Mouse (Mus musculus): ENCODE measurements around the gene Defb38. TPM values are rescaled to one million over a fixed set of nuclear protein-coding genes. Genes with fewer than 3 reads are reported as not detected.

Gene Defb38
- polyA plus RNA-seq (2012; ENCODE audit: insufficient read depth, low replicate concordance) = not detected in 2 replicates

DNA sequence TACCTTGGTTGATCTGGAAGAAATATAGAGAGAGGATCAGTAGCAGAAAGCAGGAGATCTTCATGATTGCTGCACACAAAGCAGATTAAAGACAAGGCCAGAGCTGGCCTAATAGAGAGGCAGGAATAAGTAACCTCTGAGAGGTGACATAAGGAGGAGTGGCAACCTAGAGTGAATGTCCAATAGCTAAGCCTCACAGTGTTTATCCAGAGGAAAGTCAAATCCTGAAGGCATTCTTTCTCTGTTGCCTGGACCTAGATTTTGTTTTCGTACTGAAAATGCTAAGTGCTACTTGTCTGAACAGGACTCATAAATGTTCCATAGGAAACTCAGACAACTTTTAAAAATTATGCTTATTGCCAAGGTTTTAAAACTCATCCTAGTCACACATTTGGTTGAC is at the start of gene Defb38:
Defb38 (minus strand) TSS at position 101 of the 400 bp plus-strand sequence.
- H3K36me3 ChIP-seq (replicated peaks; ENCODE audit: low read length) = no peaks in the 10 kb centered on the region
- H3K4me1 ChIP-seq = no peaks in the 10 kb centered on the region
- H3K27me3 ChIP-seq (replicated peaks) = no peaks in the 10 kb centered on the region
- no peaks in the 10 kb centered on the region for H3K9me3 ChIP-seq
- no peak within 1 kb of the TSS for H3K4me3 ChIP-seq (replicated peaks)
- no peak for TF ChIP-seq GATA1 (IDR thresholded peaks at IDR 0.05; ENCODE audit: borderline replicate concordance, low read length)
- TF ChIP-seq FLI1 (IDR thresholded peaks at IDR 0.05; ENCODE audit: low read length) = no peak

DNA sequence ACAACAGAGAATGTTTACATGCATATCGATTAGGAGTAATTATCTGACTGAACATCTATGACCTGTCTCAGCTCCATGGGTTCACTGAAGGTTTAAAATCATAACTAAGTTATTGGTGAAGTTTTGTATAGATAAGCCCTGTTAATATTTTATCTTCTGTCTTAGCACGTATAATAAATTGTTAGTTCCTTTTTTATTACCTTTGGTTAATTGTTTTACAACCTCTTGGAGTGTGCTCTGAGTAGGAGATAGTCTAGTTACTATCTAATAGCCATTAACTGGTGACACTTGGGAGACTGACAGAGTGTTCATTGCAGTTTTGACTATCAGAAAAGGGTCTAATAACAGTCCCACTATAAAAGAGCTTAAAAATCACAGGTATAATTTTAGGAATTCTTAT is 39.6 kb upstream of the Defb38 start:
- Histone ChIP-seq H3K36me3 (replicated peaks; ENCODE audit: low read length) (no peaks in the 10 kb centered on the region), H3K4me1 (no peaks in the 10 kb centered on the region)
- TF ChIP-seq GATA1 (IDR thresholded peaks at IDR 0.05; ENCODE audit: borderline replicate concordance, low read length) (no peak), FLI1 (IDR thresholded peaks at IDR 0.05; ENCODE audit: low read length) (no peak)

DNA sequence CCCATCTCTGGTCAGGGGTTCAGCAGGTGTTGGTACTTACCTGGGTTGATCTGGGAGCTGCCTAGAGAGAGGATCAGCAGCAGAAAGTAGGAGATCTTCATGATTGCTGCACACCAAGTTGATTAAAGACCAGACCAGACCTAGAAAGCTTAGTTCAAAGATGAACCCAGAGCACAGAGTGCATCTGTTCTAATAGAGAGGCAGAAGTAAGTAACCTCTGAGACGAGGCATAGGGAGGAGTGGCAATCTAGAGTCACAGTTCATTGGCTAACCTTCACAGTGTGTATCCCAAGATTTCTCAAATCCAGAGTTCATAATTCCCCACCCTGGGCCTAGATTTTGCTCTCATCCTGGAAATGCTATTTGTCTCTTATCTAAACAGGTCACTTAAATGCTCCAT is 38.3 kb upstream of the Defb38 start, which contains the start of gene Defb39:
Defb39 (minus strand) TSS at position 101 of the 400 bp plus-strand sequence.
- H3K4me3 ChIP-seq (replicated peaks) = no peak within 1 kb of the TSS
- TF ChIP-seq GATA1 (IDR thresholded peaks at IDR 0.05; ENCODE audit: borderline replicate concordance, low read length) (no peak), FLI1 (IDR thresholded peaks at IDR 0.05; ENCODE audit: low read length) (no peak)

More for the DNA sequence above, 39.6 kb upstream of the Defb38 start:
- Histone ChIP-seq H3K9me3 (peaks cover 4% of the 10 kb centered on the region; the same call in 1 of the 2 replicates), H3K27me3 (replicated peaks) (no peaks in the 10 kb centered on the region), H3K4me3 (replicated peaks) (no peak overlapping the region)

DNA sequence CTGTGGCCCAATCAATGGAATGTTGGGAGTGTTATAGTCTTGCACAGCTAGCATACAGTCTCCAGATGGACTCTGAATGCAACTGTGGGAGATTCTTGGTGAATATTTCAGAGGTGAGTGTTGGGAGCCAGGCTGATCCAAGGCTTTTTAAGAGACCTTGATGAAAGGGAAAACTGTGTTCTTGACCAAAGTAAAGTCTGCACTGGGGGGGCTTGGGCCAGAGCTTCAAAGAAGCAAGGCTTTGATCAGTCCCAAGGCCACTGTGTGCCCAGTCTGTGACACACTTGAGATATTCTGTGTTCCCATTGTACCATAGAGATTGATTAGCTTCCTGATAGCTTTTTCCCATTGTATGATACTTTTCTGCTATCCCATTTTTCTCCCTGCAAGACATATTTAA is 36.5 kb upstream of the Defb38 start:
- H3K4me3 ChIP-seq (replicated peaks) = no peak overlapping the region
- peaks cover 4% of the 10 kb centered on the region; the same call in 1 of the 2 replicates for H3K9me3 ChIP-seq
- H3K4me1 ChIP-seq = no peaks in the 10 kb centered on the region
- H3K36me3 ChIP-seq (replicated peaks; ENCODE audit: low read length) = no peaks in the 10 kb centered on the region
- TF ChIP-seq FLI1 (IDR thresholded peaks at IDR 0.05; ENCODE audit: low read length) (no peak), GATA1 (IDR thresholded peaks at IDR 0.05; ENCODE audit: borderline replicate concordance, low read length) (no peak)
- H3K27me3 ChIP-seq (replicated peaks) = no peaks in the 10 kb centered on the region

More for the DNA sequence above, 38.3 kb upstream of the Defb38 start, which contains the start of gene Defb39:
- Histone ChIP-seq H3K9me3 (peaks cover 4% of the 10 kb centered on the region; the same call in 1 of the 2 replicates), H3K36me3 (replicated peaks; ENCODE audit: low read length) (no peaks in the 10 kb centered on the region), H3K27me3 (replicated peaks) (no peaks in the 10 kb centered on the region), H3K4me1 (no peaks in the 10 kb centered on the region)

DNA sequence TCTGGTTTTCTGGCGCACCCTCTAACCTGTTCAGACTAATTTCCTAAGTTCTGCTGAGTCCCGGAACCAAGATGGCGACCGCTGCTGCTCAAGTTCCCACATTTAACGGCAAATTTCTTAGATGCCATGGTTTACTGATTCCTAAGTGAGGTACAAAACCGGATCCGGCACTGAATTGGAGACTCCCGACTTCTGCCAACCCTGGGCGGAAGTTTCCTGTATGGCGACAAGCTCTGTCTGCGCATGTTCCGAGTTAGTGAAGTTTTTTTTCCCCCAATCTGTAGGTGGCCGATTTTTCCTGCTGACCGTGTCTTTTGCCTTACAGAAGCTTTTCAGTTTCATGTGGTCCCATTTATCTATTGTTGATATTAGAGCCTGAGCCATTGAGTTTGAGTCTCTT is 18.9 kb upstream of the Defb38 start:
- TF ChIP-seq GATA1 (IDR thresholded peaks at IDR 0.05; ENCODE audit: borderline replicate concordance, low read length) = no peak
- TF ChIP-seq FLI1 (IDR thresholded peaks at IDR 0.05; ENCODE audit: low read length) = no peak
- Histone ChIP-seq H3K9me3 (no peaks in the 10 kb centered on the region; the same call in 1 of the 2 replicates), H3K4me3 (replicated peaks) (no peak overlapping the region), H3K4me1 (no peaks in the 10 kb centered on the region), H3K27me3 (replicated peaks) (no peaks in the 10 kb centered on the region), H3K36me3 (replicated peaks; ENCODE audit: low read length) (no peaks in the 10 kb centered on the region)

Other genes with a start within 250 kb of the Defb38 start
- not detected in 2 replicates for gene Defb40, start 48.3 kb downstream of the Defb38 start, polyA plus RNA-seq (2012; ENCODE audit: insufficient read depth, low replicate concordance)
- not detected in 2 replicates for gene Defb37, start 35.5 kb downstream of the Defb38 start, polyA plus RNA-seq (2012; ENCODE audit: insufficient read depth, low replicate concordance)
- gene Defb39, start 38.2 kb upstream of the Defb38 start, polyA plus RNA-seq (2012; ENCODE audit: insufficient read depth, low replicate concordance) = not detected in 2 replicates
- gene Defb12, start 88.3 kb upstream of the Defb38 start, polyA plus RNA-seq (2012; ENCODE audit: insufficient read depth, low replicate concordance) = not detected in 2 replicates
- gene Defb34, start 97.2 kb upstream of the Defb38 start, polyA plus RNA-seq (2012; ENCODE audit: insufficient read depth, low replicate concordance) = not detected in 2 replicates
- gene Gm45826, start 114.2 kb upstream of the Defb38 start, polyA plus RNA-seq (2012; ENCODE audit: insufficient read depth, low replicate concordance) = not detected in 2 replicates
- gene Defb14, start 167.8 kb upstream of the Defb38 start, polyA plus RNA-seq (2012; ENCODE audit: insufficient read depth, low replicate concordance) = not detected in 2 replicates
- gene Defb4, start 172.1 kb upstream of the Defb38 start, polyA plus RNA-seq (2012; ENCODE audit: insufficient read depth, low replicate concordance) = not detected in 2 replicates
- not detected in 2 replicates for gene Defb6, start 198.9 kb upstream of the Defb38 start, polyA plus RNA-seq (2012; ENCODE audit: insufficient read depth, low replicate concordance)
- gene Defb46, start 213.3 kb upstream of the Defb38 start, polyA plus RNA-seq (2012; ENCODE audit: insufficient read depth, low replicate concordance) = not detected in 2 replicates
- gene Defb5, start 221.0 kb upstream of the Defb38 start, polyA plus RNA-seq (2012; ENCODE audit: insufficient read depth, low replicate concordance) = not detected in 2 replicates

All from megakaryocyte, embryonic 14.5 days (primary cell).